Mouse (Mus musculus): ENCODE measurements around the gene Znrd1. TPM values are rescaled to one million over a fixed set of nuclear protein-coding genes. Genes with fewer than 3 reads are reported as not detected.

Znrd1 gene
- polyA plus RNA-seq, 1 experiment from 2014 or later = 55.6 TPM

DNA sequence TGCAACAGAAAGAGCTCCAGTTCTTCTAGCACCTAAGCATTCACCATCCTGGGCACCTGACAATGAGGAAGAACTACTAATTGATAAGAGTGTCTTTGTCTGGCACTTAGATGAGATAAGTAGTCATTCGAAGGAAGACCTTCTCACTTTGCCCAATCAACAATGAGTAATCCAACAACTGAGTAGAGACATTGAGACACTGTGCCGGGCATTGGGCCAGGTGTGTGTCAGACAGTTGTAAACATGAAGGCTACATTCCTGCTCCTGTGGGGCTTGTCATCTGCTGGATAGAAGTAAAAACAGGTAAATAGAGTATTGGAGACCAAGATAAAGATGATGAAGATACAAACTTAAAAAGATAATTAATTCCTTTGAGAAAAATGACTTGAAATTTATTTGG is 20.3 kb downstream of the Znrd1 start:
- Histone ChIP-seq H3K4me1 (replicated peaks) (peaks cover 7% of the 10 kb centered on the region), H3K9ac (no peak overlapping the region), H3K9me3 (no peaks in the 10 kb centered on the region), H3K4me2 (no peak overlapping the region), H3K4me3 (no peak overlapping the region), H3K27ac (replicated peaks) (no peak overlapping the region), H3K36me3 (no peaks in the 10 kb centered on the region), H3K27me3 (peaks cover 16% of the 10 kb centered on the region)
- no peak for ATAC-seq (ENCODE audit: low FRiP score, low read depth)
- WGBS = 93% methylated on average over 2 of the region's 2 CpGs

DNA sequence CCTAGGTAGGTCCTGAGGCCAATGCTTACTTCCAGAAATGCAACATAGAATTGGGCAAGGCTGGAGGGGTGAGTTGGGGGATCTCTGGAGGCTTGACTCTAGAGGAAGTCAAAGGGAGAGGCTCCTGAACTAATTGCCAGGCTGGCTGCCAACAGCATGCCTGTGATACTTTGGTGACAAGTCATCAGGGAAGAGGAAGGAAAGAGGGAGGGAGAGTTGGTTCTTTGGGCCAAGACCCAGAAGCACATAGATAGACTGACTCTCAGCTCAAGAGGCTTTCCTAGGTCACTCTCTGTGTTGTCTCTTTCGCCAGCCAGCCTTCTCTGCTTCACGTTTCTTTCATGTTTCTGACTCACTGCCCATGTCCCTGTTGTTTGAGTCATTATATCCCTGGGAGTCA is 26.6 kb downstream of the Znrd1 start:
- ATAC-seq (ENCODE audit: low FRiP score, low read depth) = no peak
- no peaks in the 10 kb centered on the region for H3K36me3 ChIP-seq
- 85% methylated on average over 2 of the region's 2 CpGs for WGBS

DNA sequence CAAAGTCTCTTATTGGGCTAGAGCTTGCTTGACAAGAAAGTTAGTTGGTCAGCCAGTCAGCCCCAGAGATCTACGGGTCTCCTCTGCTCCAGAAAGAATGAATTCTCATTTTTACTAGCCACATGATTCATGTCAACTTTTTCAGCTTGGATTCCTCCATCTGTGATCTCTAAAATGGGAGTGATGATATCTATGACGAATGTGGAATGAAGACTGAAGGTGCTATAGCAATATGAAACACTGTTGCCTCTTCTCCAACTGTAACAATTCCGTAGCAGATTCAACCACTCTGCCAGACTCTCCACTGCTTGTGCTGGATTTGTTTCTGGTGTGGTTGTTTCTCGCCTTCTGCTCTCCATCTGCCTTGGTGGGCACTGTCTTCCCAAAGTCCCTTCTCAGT is 27.2 kb downstream of the Znrd1 start:
- Histone ChIP-seq H3K9ac (no peak overlapping the region), H3K36me3 (no peaks in the 10 kb centered on the region), H3K4me1 (replicated peaks) (no peaks in the 10 kb centered on the region), H3K4me2 (no peak overlapping the region), H3K27ac (replicated peaks) (no peak overlapping the region), H3K4me3 (no peak overlapping the region), H3K9me3 (no peaks in the 10 kb centered on the region), H3K27me3 (no peaks in the 10 kb centered on the region)
- 89% methylated on average over 4 of the region's 4 CpGs for WGBS
- no peak for ATAC-seq (ENCODE audit: low FRiP score, low read depth)

More for the DNA sequence above, 26.6 kb downstream of the Znrd1 start:
- H3K9me3 ChIP-seq = no peaks in the 10 kb centered on the region
- H3K27me3 ChIP-seq = no peaks in the 10 kb centered on the region
- H3K4me1 ChIP-seq (replicated peaks) = no peaks in the 10 kb centered on the region
- H3K4me3 ChIP-seq = no peak overlapping the region
- H3K9ac ChIP-seq = no peak overlapping the region
- no peak overlapping the region for H3K4me2 ChIP-seq
- no peak overlapping the region for H3K27ac ChIP-seq (replicated peaks)

DNA sequence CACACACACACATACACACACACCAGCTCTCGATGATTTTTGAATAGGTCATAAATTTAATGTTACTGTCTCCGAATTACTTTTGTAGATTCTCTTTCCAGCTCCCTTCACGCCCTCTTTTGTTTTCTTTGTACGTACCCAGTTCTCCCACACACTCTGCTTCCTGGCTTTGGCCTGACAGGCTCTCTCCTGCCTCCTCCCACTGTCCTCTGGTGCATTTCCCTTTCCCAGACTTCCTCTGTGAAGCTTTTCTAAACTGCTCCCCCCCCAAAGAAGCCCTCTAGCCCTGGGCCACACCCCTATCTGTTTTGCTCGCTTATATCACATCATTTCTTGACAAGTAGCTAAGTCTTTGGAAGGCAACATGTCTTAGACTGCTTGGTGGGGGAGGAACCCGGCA is 28.1 kb downstream of the Znrd1 start:
- H3K4me2 ChIP-seq = no peak overlapping the region
- no peak for ATAC-seq (ENCODE audit: low FRiP score, low read depth)

DNA sequence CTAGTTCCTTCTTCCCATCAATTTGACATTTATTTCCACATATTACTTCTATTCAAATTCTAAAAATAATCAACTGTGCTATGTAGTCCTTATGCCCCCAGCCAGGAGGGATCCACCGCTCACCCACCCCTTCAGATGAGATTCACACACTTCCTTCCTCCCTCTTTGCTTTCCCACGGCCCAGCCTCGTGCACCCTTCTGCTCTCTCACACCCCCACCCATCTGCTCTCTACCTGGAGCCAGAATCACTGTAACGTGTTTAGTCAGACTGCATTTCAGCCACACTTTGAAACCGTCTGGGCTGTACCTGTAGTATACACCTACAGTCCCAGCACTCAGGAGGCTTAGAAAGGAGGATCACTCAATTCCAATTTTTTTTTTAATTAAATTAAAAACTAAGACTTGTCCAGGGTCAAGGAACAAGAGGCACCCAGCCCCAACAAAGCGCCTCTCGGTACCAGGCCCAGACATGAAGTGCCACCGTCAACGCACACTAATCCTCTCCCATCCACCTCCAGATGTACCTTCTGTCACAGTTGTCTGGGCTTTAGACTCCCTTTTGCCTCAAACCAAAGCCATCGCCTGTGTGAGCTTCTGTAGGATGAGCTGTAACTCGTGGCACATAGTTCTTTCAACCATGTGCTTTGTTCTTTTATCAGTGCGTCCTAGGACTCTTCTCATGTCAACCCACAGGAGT is 29.0 kb downstream of the Znrd1 start:
- no peak for ATAC-seq (ENCODE audit: low FRiP score, low read depth)
- no peaks in the 10 kb centered on the region for H3K4me1 ChIP-seq (replicated peaks)
- no peaks in the 10 kb centered on the region for H3K36me3 ChIP-seq
- H3K27me3 ChIP-seq = no peaks in the 10 kb centered on the region
- H3K27ac ChIP-seq (replicated peaks) = no peak overlapping the region
- no peak overlapping the region for H3K9ac ChIP-seq
- H3K4me3 ChIP-seq = no peak overlapping the region
- 73% methylated on average over 12 of the region's 12 CpGs for WGBS
- H3K4me2 ChIP-seq = no peak overlapping the region
- no peaks in the 10 kb centered on the region for H3K9me3 ChIP-seq

More for the DNA sequence above, 28.1 kb downstream of the Znrd1 start:
- Histone ChIP-seq H3K9ac (no peak overlapping the region), H3K4me1 (replicated peaks) (no peaks in the 10 kb centered on the region), H3K27ac (replicated peaks) (no peak overlapping the region), H3K27me3 (no peaks in the 10 kb centered on the region), H3K36me3 (no peaks in the 10 kb centered on the region), H3K9me3 (no peaks in the 10 kb centered on the region), H3K4me3 (no peak overlapping the region)
- 71% methylated on average over 6 of the region's 6 CpGs for WGBS

DNA sequence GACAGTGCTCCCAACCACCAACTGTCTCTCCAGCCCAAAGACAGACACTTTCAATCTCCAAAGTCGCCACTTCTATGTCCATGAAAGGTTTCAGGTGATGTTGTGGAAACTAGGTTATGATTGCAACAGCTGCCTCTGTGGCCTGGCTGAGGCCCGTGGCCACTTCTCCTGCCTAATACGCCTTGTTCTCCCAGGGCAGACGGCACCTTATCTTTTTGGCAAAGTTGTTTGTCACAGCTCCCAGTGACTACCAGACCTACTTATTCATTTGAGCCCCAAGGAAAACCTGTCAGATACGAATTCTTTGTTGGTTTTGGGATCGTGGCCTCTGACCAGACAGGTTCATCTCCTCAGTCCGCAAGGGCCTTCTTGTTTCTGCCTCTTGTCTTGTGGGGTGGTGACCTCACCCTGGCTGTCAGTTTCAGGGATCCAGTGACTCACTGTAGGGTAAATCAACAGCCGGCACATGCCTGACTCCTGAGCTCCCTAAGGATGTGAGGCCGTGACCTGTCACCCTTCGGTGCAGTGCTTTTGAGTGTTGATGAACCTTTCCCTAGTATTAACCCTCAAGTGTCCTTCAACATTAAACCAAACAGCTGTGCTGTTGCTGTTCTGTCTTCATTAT is 30.8 kb downstream of the Znrd1 start:
- no peak for ATAC-seq (ENCODE audit: low FRiP score, low read depth)
- H3K4me3 ChIP-seq = no peak overlapping the region
- no peak overlapping the region for H3K4me2 ChIP-seq
- H3K36me3 ChIP-seq = no peaks in the 10 kb centered on the region
- H3K27ac ChIP-seq (replicated peaks) = no peak overlapping the region
- H3K9me3 ChIP-seq = no peaks in the 10 kb centered on the region
- no peaks in the 10 kb centered on the region for H3K4me1 ChIP-seq (replicated peaks)
- WGBS = 68% methylated on average over 10 of the region's 10 CpGs
- H3K27me3 ChIP-seq = no peaks in the 10 kb centered on the region
- no peak overlapping the region for H3K9ac ChIP-seq

DNA sequence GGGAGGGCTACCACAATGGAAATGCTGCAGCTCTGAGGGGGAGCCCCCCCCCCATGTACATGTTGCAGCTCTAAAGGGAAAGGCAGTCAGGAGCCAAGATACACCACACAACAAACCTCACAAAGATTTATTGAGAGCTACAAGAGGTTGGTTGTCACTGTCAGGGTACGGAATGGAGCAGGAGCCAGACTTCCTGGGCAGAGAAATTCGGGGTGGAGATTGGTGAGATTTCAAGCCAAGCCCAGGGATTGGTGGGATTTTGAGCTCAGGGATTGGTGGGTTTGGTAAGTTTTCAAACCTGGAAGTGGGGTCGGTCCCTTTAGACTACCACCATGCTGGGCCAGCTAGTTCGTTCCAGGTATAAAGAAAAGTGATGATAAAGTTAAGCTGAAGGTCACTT is 34.9 kb downstream of the Znrd1 start:
- H3K4me3 ChIP-seq = no peak overlapping the region
- no peaks in the 10 kb centered on the region for H3K9me3 ChIP-seq
- H3K36me3 ChIP-seq = no peaks in the 10 kb centered on the region
- H3K27me3 ChIP-seq = no peaks in the 10 kb centered on the region
- H3K27ac ChIP-seq (replicated peaks) = no peak overlapping the region
- no peak overlapping the region for H3K4me2 ChIP-seq
- H3K9ac ChIP-seq = no peak overlapping the region
- no peak for ATAC-seq (ENCODE audit: low FRiP score, low read depth)
- no peaks in the 10 kb centered on the region for H3K4me1 ChIP-seq (replicated peaks)
- 62% methylated on average over 4 of the region's 4 CpGs for WGBS

DNA sequence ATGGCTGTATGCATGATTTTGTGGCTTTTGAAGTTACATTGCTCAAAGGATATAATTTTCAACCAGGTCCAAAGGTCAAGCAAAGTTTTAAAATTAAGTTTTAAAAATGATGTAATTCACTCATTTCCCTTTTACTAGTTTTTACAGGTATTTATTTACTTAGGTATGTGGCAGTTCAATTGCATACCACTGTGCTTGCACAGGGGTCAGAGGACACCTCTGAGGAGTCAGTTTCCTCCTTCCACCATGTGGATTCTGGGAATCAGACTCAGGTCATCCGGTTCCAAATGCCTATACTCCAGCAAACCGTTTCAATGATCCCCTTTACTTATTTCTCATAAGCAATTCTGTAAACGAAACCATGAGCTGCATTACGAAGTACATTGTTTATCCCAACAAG is 35.6 kb downstream of the Znrd1 start:
- H3K9me3 ChIP-seq = no peaks in the 10 kb centered on the region
- no peaks in the 10 kb centered on the region for H3K36me3 ChIP-seq
- 89% methylated on average over 4 of the region's 4 CpGs for WGBS
- no peak for ATAC-seq (ENCODE audit: low FRiP score, low read depth)
- no peaks in the 10 kb centered on the region for H3K27me3 ChIP-seq
- H3K4me1 ChIP-seq (replicated peaks) = no peaks in the 10 kb centered on the region
- no peak overlapping the region for H3K4me2 ChIP-seq
- no peak overlapping the region for H3K4me3 ChIP-seq
- H3K27ac ChIP-seq (replicated peaks) = no peak overlapping the region
- H3K9ac ChIP-seq = no peak overlapping the region

DNA sequence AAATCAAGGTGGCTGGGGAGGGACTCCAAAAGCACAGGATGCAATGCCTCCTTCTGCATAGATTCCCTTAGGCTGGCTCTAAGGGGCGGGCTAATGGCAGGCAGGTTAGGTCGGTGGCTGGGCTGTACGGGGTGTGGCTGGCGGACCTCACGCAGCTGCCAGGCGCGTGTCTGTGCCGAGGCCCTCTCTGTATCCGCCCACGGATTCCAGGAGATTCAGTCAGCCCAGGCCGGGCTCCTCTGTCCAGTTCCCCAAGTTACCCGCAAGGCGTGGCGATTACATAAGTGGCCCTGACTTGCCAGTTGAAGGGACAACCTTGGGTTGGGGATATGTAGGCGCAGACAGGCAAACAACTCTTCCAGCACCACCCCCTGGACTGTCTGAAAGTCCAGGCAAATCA is 38.1 kb downstream of the Znrd1 start:
- no peak overlapping the region for H3K4me3 ChIP-seq
- WGBS = 62% methylated on average over 15 of the region's 15 CpGs
- no peaks in the 10 kb centered on the region for H3K9me3 ChIP-seq
- ATAC-seq (ENCODE audit: low FRiP score, low read depth) = no peak
- no peaks in the 10 kb centered on the region for H3K27me3 ChIP-seq
- no peak overlapping the region for H3K4me2 ChIP-seq
- no peak overlapping the region for H3K9ac ChIP-seq
- H3K36me3 ChIP-seq = no peaks in the 10 kb centered on the region
- H3K4me1 ChIP-seq (replicated peaks) = no peaks in the 10 kb centered on the region
- H3K27ac ChIP-seq (replicated peaks) = no peak overlapping the region

DNA sequence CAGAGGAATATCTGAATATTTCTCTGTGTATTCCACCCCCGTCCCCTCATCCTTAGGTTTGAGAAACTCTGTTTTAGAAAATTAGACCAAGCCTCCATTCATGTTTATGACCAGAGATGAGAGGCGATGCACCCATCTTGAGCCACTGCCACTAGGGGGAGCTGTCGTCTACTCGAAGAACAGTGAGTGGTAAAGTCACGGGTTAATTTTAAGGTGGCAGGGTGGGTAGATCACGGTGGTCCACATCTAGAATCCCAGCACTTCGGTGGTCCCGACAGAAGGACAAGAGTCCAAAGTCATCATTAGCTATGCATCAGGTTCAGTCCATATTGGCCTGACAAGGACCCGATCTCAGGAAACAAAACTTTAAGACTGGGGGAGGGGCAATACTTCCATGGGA is 43.3 kb downstream of the Znrd1 start:
- 13% methylated on average over 9 of the region's 9 CpGs for WGBS

DNA sequence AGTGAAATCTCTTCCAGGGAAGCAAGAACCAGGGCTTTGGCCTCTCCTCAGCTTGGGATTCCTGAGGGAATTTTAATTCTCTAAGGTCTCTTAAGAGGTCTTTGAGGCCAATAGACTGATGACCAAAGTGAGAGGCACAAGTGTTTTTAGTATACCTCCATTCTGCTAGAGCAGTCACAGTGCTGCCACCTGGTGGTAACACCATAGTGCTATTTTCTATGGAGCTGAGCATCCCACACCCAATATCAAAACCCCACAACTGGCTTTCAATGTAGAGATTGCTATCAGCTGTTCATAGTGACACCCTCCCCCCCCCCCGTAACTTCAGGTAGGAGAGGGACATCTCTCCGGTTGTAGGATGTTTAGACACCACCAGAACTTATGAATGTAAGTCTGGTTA is 44.3 kb downstream of the Znrd1 start:
- no peaks in the 10 kb centered on the region for H3K9me3 ChIP-seq
- no peaks in the 10 kb centered on the region for H3K36me3 ChIP-seq
- H3K4me2 ChIP-seq = no peak overlapping the region
- 7% methylated on average over 2 of the region's 2 CpGs for WGBS
- no peak overlapping the region for H3K27ac ChIP-seq (replicated peaks)
- no peak for ATAC-seq (ENCODE audit: low FRiP score, low read depth)
- no peak overlapping the region for H3K4me3 ChIP-seq
- no peaks in the 10 kb centered on the region for H3K27me3 ChIP-seq
- H3K4me1 ChIP-seq (replicated peaks) = no peaks in the 10 kb centered on the region
- no peak overlapping the region for H3K9ac ChIP-seq

More for the DNA sequence above, 43.3 kb downstream of the Znrd1 start:
- Histone ChIP-seq H3K4me1 (replicated peaks) (no peaks in the 10 kb centered on the region), H3K36me3 (no peaks in the 10 kb centered on the region), H3K4me2 (no peak overlapping the region), H3K4me3 (no peak overlapping the region), H3K9me3 (no peaks in the 10 kb centered on the region), H3K9ac (no peak overlapping the region), H3K27ac (replicated peaks) (no peak overlapping the region), H3K27me3 (no peaks in the 10 kb centered on the region)
- ATAC-seq (ENCODE audit: low FRiP score, low read depth) = no peak

DNA sequence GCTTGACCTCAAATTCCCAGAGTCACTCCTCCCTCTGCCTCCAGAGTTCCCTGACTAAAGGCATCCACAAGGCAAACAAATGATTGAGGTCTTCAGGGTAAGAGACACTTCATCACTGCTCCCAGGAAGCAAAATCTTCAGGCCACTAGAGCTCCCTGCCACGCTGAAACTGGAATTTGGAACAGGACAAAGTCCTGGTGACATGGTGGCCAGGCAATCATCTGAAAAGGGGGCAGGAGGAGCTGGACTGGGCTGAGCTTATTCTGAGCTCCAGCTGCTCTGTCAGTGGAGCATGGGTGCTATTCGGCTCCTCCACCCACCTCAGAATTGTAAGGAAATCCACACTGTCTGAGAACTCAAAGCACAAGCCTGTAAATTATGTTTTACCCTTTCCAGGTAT is 46.3 kb downstream of the Znrd1 start:
- no peak overlapping the region for H3K9ac ChIP-seq
- H3K27ac ChIP-seq (replicated peaks) = no peak overlapping the region
- H3K4me1 ChIP-seq (replicated peaks) = no peaks in the 10 kb centered on the region
- no peak for ATAC-seq (ENCODE audit: low FRiP score, low read depth)
- no peaks in the 10 kb centered on the region for H3K36me3 ChIP-seq
- H3K4me2 ChIP-seq = no peak overlapping the region
- no peak overlapping the region for H3K4me3 ChIP-seq
- 81% methylated on average over 2 of the region's 2 CpGs for WGBS
- no peaks in the 10 kb centered on the region for H3K9me3 ChIP-seq
- H3K27me3 ChIP-seq = no peaks in the 10 kb centered on the region

DNA sequence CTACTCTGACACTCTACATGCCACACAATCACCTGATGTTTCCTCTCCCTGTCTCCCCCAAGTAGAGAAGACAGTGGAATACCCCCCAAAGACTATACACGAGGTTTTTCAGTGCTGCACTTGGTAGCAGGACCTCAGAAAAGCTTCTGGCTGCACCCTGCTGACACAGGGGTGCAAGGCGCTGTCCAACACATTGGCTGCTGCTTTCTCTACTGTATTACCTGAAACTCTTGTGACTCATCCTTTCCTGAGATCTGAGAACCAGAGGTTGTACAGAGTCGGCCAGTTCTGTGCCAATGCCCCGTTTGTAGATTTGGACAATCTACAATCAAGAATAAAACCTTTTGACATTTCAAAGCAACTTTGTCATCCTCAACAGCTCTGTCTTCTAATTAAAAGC is 48.6 kb downstream of the Znrd1 start:
- no peak overlapping the region for H3K4me2 ChIP-seq
- no peaks in the 10 kb centered on the region for H3K9me3 ChIP-seq
- H3K9ac ChIP-seq = no peak overlapping the region
- 62% methylated on average over 4 of the region's 4 CpGs for WGBS
- no peaks in the 10 kb centered on the region for H3K36me3 ChIP-seq
- no peak overlapping the region for H3K27ac ChIP-seq (replicated peaks)
- no peak overlapping the region for H3K4me3 ChIP-seq
- ATAC-seq (ENCODE audit: low FRiP score, low read depth) = no peak
- H3K4me1 ChIP-seq (replicated peaks) = no peaks in the 10 kb centered on the region
- no peaks in the 10 kb centered on the region for H3K27me3 ChIP-seq

Measured in hindbrain, embryonic 15.5 days (tissue).